Mouse (Mus musculus): ENCODE data around the gene Sbsn.

DNA sequence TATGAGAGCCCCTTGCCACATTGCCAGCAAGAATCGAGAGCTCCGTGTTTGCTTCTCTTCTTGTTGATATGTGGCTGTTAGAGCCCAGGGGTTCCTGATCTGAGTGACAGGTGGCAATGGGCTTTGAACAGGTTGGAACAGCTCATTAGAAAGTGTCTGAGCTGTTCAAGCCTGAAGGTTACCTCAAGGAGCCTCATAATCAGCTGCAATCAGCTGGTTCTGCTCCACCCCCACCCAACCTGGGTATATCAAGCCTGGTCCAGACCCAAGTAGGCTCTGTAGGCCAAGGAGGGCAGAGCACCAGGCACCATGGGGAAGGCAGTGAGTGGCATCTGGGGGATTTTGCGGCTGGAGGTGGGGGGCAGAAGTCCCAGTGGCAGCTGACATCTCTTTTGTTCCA lies 39.3 kb upstream of the Sbsn start, which contains the start of gene Atp4a:
- TF ChIP-seq CTCF (IDR thresholded peaks at IDR 0.05; ENCODE audit: low read depth) (no peak), EP300 (IDR thresholded peaks at IDR 0.05; ENCODE audit: low read depth) (no peak)

All from liver, postnatal 0 days (tissue).